Mouse (Mus musculus) lung, embryonic 16.5 days (tissue): ENCODE measurements at regions not wholly inside any gene's neighbourhood (a gene's known extent, or its start where the extent isn't known, plus 50 kb on each side); places are given as distances from the start of the nearest gene placed in this dataset.

ENCODE experiments used
- ATAC-seq: fragments of 200-750 bp; cut with Nextera tagmentation; 2 replicates; pipeline ENCODE4 v1.8.0; 2017; ENCODE audit warnings: low read depth, mild to moderate bottlenecking, moderate library complexity
- H3K27ac ChIP-seq: fragments of 300-500 bp; sonication (generic); 2 replicates; pipeline ENCODE4 v1.5.1; 2014; ENCODE audit warnings: mild to moderate bottlenecking, control low read depth, low read length
- H3K27me3 ChIP-seq: fragments of 300-500 bp; sonication (generic); 2 replicates; pipeline ENCODE4 v1.6.1; 2014; ENCODE audit warnings: low read depth, low read length, mixed read lengths; ENCODE audit not compliant: control insufficient read depth, insufficient read depth
- H3K36me3 ChIP-seq: fragments of 300-500 bp; sonication (generic); 2 replicates; pipeline ENCODE4 v1.6.1; 2014; ENCODE audit warnings: low read length; ENCODE audit not compliant: control insufficient read depth, insufficient read depth
- H3K4me1 ChIP-seq: fragments of 300-500 bp; sonication (generic); replicated peaks from 2 replicates; pipeline ENCODE4 v1.6.1; 2014; ENCODE audit warnings: low read length, mixed read lengths; ENCODE audit not compliant: control insufficient read depth, insufficient read depth
- H3K4me2 ChIP-seq: fragments of 300-500 bp; sonication (generic); 2 replicates; pipeline ENCODE4 v1.6.1; 2014; ENCODE audit warnings: low read depth, low read length, control low read depth
- H3K4me3 ChIP-seq: fragments of 300-500 bp; sonication (generic); 2 replicates; pipeline ENCODE4 v1.5.1; 2014; ENCODE audit warnings: mild to moderate bottlenecking, low read length, control low read depth
- H3K9ac ChIP-seq: fragments of 300-500 bp; sonication (generic); 2 replicates; pipeline ENCODE4 v1.6.1; 2014; ENCODE audit warnings: low read length, control low read depth
- H3K9me3 ChIP-seq: fragments of 300-500 bp; sonication (generic); 2 replicates; pipeline ENCODE4 v1.6.1; 2016; ENCODE audit warnings: low read length; ENCODE audit not compliant: control insufficient read depth
- WGBS: fragments of 180-500 bp; shearing (Covaris S2); extraction: QIAGEN DNeasy Blood & Tissue Kit; methylation state at CpG from one replicate; pipeline ENCODE4 v1.1.7; 2014; 5-methylcytosine and 5-hydroxymethylcytosine counted together

- Histone ChIP-seq H3K4me2 (no peak overlapping the region), H3K9me3 (no peaks in the 10 kb centered on the region), H3K36me3 (no peaks in the 10 kb centered on the region), H3K27me3 (no peaks in the 10 kb centered on the region), H3K4me1 (no peaks in the 10 kb centered on the region), H3K4me3 (no peak overlapping the region), H3K27ac (no peak overlapping the region), H3K9ac (no peak overlapping the region)
- ATAC-seq, result no peak
- 67% methylated on average over 1 of the region's 1 CpGs for WGBS
Observed at GRCm38 (mm10) chr6:110120406-110120805, 525.0 kb upstream of the Grm7 start.

DNA sequence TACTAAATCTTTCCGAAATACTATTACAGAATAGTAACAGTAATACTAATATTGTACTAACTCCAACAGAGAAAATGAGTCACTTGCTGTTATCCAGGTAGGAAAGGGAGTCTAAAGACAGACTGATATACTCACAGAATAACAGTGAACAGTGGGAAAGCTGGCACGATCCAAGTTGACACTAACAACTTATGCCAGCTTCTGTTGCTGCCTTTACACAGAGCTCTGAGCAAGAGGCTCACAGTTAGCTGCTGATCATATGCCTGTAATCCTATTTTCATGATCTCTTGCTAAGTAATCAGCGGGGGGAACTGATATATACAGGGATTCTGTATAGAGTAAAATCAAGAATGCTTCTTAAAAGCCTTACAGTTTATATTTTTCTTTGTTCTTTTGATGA is 513.1 kb upstream of the Grm7 start:
- Histone ChIP-seq H3K27me3 (no peaks in the 10 kb centered on the region), H3K9me3 (no peaks in the 10 kb centered on the region), H3K4me3 (no peak overlapping the region), H3K9ac (no peak overlapping the region), H3K4me1 (no peaks in the 10 kb centered on the region), H3K36me3 (no peaks in the 10 kb centered on the region), H3K27ac (no peak overlapping the region), H3K4me2 (no peak overlapping the region)
- WGBS, result 81% methylated on average over 3 of the region's 3 CpGs
- no peak for ATAC-seq

- Histone ChIP-seq H3K4me3 (no peak overlapping the region), H3K9me3 (no peaks in the 10 kb centered on the region), H3K36me3 (no peaks in the 10 kb centered on the region), H3K9ac (no peak overlapping the region), H3K4me1 (no peaks in the 10 kb centered on the region), H3K27me3 (no peaks in the 10 kb centered on the region), H3K27ac (no peak overlapping the region), H3K4me2 (no peak overlapping the region)
- ATAC-seq, result no peak
- WGBS, result 74% methylated on average over 1 of the region's 1 CpGs
Observed at GRCm38 (mm10) chr6:110133587-110133986, 511.8 kb upstream of the Grm7 start.

DNA sequence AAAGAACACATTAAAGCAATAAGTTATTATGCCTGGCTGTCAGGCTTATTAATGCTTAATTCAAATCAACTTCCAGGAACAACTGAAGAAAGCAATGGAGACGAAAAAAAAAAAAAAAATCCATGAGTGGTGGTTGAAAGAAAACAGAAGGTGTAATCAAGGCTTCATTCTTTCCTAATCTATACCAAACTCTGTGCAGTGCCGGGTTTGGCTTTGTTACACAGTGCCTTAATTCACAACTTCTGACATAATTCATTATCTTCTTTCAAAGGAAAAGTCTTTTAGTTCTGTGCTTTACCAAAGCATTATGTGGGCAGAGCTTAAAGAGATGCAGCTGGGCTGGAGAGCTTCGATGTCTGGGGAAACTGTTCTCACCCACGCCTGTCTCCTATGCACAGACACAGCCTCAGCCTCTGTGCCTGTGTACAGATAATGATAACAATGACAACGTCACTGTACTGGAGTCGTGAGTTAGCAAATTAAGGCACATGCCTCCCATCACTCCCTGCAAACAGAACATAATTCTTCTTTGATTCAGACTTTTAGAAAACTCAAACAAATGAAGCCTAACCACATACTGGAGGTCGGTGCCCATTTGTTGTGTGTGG is 508.2 kb upstream of the Grm7 start:
- H3K27ac ChIP-seq, result no peak overlapping the region
- no peak overlapping the region for H3K9ac ChIP-seq
- no peaks in the 10 kb centered on the region for H3K27me3 ChIP-seq
- WGBS, result 21% methylated on average over 7 of the region's 7 CpGs
- H3K4me1 ChIP-seq, result no peaks in the 10 kb centered on the region
- no peak overlapping the region for H3K4me3 ChIP-seq
- H3K36me3 ChIP-seq, result no peaks in the 10 kb centered on the region
- no peak overlapping the region for H3K4me2 ChIP-seq
- peak; percentile 73 for ATAC-seq
- H3K9me3 ChIP-seq, result no peaks in the 10 kb centered on the region

DNA sequence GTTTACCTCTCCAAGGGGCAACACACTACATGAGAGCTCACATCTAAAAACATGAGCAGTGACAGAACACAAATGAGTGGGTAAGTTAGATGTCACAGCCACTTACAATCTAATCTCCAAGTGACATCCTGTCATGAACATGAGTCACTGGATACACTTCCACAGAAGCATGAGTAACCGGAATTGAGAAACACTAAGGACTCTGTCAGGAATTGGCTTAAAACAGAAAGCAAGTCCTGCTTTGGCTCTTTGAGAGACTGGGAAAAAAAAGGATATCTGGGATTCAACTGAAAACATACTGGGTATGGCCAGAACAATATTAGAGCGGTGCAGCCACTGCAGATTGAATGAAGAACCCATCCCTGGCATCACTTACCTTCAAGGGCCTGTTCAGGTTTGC is 506.0 kb upstream of the Grm7 start:
- Histone ChIP-seq H3K4me3 (no peak overlapping the region), H3K9me3 (no peaks in the 10 kb centered on the region), H3K36me3 (no peaks in the 10 kb centered on the region), H3K4me1 (no peaks in the 10 kb centered on the region), H3K27ac (no peak overlapping the region), H3K27me3 (no peaks in the 10 kb centered on the region), H3K9ac (no peak overlapping the region), H3K4me2 (no peak overlapping the region)
- WGBS, result 67% methylated on average over 2 of the region's 2 CpGs
- ATAC-seq, result no peak

- no peak for ATAC-seq
- Histone ChIP-seq H3K4me2 (no peak overlapping the region), H3K9ac (no peak overlapping the region), H3K27ac (no peak overlapping the region), H3K27me3 (no peaks in the 10 kb centered on the region), H3K4me3 (no peak overlapping the region), H3K4me1 (no peaks in the 10 kb centered on the region), H3K36me3 (no peaks in the 10 kb centered on the region), H3K9me3 (no peaks in the 10 kb centered on the region)
- 87% methylated on average over 2 of the region's 2 CpGs for WGBS
Observed at GRCm38 (mm10) chr6:110168539-110168938, 476.8 kb upstream of the Grm7 start.

- H3K27me3 ChIP-seq, result no peaks in the 10 kb centered on the region
- WGBS, result 66% methylated on average over 2 of the region's 2 CpGs
Observed at GRCm38 (mm10) chr6:110205973-110206372, 439.4 kb upstream of the Grm7 start.

GRCm38 (mm10) chr6:110208822-110209221 is 436.6 kb upstream of the Grm7 start:
- Histone ChIP-seq H3K36me3 (no peaks in the 10 kb centered on the region), H3K27me3 (no peaks in the 10 kb centered on the region), H3K9me3 (no peaks in the 10 kb centered on the region), H3K9ac (no peak overlapping the region), H3K4me3 (no peak overlapping the region), H3K4me1 (no peaks in the 10 kb centered on the region), H3K27ac (no peak overlapping the region), H3K4me2 (no peak overlapping the region)
- no peak for ATAC-seq
- WGBS, result 96% methylated on average over 1 of the region's 1 CpGs

More at GRCm38 (mm10) chr6:110205973-110206372, 439.4 kb upstream of the Grm7 start:
- Histone ChIP-seq H3K4me1 (no peaks in the 10 kb centered on the region), H3K4me2 (no peak overlapping the region), H3K9ac (no peak overlapping the region), H3K4me3 (no peak overlapping the region), H3K9me3 (no peaks in the 10 kb centered on the region), H3K27ac (no peak overlapping the region), H3K36me3 (no peaks in the 10 kb centered on the region)
- ATAC-seq, result no peak

DNA sequence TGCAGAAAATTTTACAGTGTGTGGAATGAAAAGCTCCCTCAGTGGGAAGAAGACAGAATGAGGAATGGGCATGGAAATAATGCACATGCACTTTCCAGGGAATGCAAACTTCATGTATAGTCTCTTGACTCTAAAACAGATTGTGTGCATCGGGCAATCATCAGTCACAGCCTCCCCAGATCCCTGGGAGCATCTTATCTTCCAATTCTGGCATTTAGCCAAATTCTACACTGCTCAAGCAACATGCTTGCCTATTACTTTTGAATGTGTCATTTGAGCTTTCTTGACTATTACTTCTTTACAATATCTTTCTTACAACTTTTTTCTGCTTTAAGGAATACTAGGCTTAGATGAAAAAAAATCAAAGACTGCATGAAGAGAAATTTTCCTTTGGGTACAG is 397.9 kb upstream of the Grm7 start:
- no peak overlapping the region for H3K27ac ChIP-seq

GRCm38 (mm10) chr6:110296549-110296948 is 348.8 kb upstream of the Grm7 start:
- no peak for ATAC-seq
- Histone ChIP-seq H3K9me3 (no peaks in the 10 kb centered on the region), H3K9ac (no peak overlapping the region), H3K4me2 (no peak overlapping the region), H3K27me3 (no peaks in the 10 kb centered on the region), H3K27ac (no peak overlapping the region), H3K4me1 (no peaks in the 10 kb centered on the region), H3K4me3 (no peak overlapping the region), H3K36me3 (no peaks in the 10 kb centered on the region)
- 72% methylated on average over 2 of the region's 2 CpGs for WGBS

More for the DNA sequence above, 397.9 kb upstream of the Grm7 start:
- H3K27me3 ChIP-seq, result no peaks in the 10 kb centered on the region
- no peaks in the 10 kb centered on the region for H3K36me3 ChIP-seq
- H3K4me2 ChIP-seq, result no peak overlapping the region
- no peaks in the 10 kb centered on the region for H3K4me1 ChIP-seq
- ATAC-seq, result no peak
- WGBS, result 25% methylated on average over 1 of the region's 1 CpGs
- no peaks in the 10 kb centered on the region for H3K9me3 ChIP-seq
- no peak overlapping the region for H3K9ac ChIP-seq
- H3K4me3 ChIP-seq, result no peak overlapping the region
